ENCODE assay signal across 8 mouse cellular contexts in the genomic region with DNA sequence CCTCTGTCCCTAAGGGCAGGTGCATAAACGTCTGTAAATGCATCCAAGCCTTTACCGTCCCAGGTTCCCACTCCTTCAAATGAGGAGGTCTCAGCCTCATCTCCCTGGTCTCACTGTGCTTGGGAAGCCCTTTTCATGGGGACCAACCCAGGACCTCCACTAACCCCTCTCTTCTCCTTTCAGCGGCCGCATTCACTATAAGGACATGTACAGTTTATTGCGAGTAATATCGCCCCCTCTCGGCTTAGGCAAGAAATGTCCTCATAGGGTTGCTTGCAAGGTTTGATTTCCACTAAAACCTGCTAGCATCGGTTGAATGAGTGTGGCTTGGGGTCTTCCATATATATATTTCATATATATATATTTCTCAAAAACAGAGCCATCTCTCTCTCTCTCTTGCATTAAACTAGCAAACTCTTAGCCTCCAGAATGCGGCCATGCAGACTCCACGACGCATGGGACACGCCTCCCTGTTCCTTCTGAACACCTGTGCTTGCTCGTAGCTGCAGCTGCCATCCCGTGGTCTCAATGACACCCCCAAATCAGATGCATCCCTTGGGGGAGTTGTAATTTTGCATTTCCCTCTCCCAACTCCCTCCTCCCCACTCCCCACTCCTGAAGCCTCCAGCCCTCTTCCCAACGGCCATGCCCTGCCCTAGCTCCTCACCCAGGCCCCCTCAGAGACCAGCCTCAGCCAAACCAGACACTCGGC. TPM values are rescaled to one million over a fixed set of nuclear protein-coding genes. Genes with fewer than 3 reads are reported as not detected.
DNase-seq lines count a peak whose midpoint lies in the region; ATAC-seq and TF ChIP-seq lines count a peak whose summit lies in the region.

No protein-coding gene starts in this region.

- H3K9me3 ChIP-seq in hindbrain, embryonic 14.5 days (ENCODE audit: control insufficient read depth, low read length), result no peaks in the 10 kb centered on the region

- TF ChIP-seq POLR2A in small intestine, adult 2 months (IDR thresholded peaks at IDR 0.05; ENCODE audit: low read depth, low read length), result no peak

- peaks cover 25% of the 10 kb centered on the region for H3K36me3 ChIP-seq in hindbrain, embryonic 14.5 days (replicated peaks; ENCODE audit: control insufficient read depth, insufficient read depth)
- no peaks in the 10 kb centered on the region for H3K36me3 ChIP-seq in small intestine, adult 2 months (ENCODE audit: control insufficient read depth, insufficient read depth, low read length)

- 29% methylated on average over 16 of the region's 16 CpGs for WGBS in hindbrain, embryonic 14.5 days
- 38% methylated on average over 16 of the region's 16 CpGs for WGBS in small intestine, adult 2 months

- H3K4me1 ChIP-seq in hindbrain, embryonic 14.5 days (replicated peaks; ENCODE audit: control insufficient read depth, insufficient read depth, low read length), result 0 out of 2 replicates have a peak, but pooled peaks cover 5% of the 10 kb centered on the region
- no peaks in the 10 kb centered on the region for H3K4me1 ChIP-seq in small intestine, adult 2 months (ENCODE audit: control insufficient read depth, insufficient read depth, insufficient read length, low read length)

- no peak overlapping the region for H3K27ac ChIP-seq in hindbrain, embryonic 14.5 days
- H3K27ac ChIP-seq in small intestine, adult 2 months (ENCODE audit: insufficient read depth, low read depth, low read length), result no peak overlapping the region

- no peak for ATAC-seq in hindbrain, embryonic 14.5 days (ENCODE audit: low FRiP score)

- no peaks in the 10 kb centered on the region for H3K27me3 ChIP-seq in hindbrain, embryonic 14.5 days (ENCODE audit: control insufficient read depth, insufficient read depth, low read length)
- 0 out of 2 replicates have a peak, but pooled peaks cover 3% of the 10 kb centered on the region for H3K27me3 ChIP-seq in small intestine, adult 2 months (ENCODE audit: control insufficient read depth, insufficient read depth, low read length)

- no peak overlapping the region for H3K9ac ChIP-seq in hindbrain, embryonic 14.5 days

- peak; percentile 43 for DNase-seq in heart, postnatal 4 days
- no peak for DNase-seq in heart, adult 8-10 months (ENCODE audit: low spot score)
- peak; percentile 55 to 58 for DNase-seq in B cell, adult 2 months
- DNase-seq in ZHBTc4 (ENCODE audit: low read depth, low spot score), result peak; percentile 76
- peak; percentile 58 for DNase-seq in hindbrain, embryonic 14.5 days (ENCODE audit: low spot score)
- no peak for DNase-seq in layer of hippocampus, adult 18-20 months (ENCODE audit: low spot score in 2 of 2)
- DNase-seq in urinary bladder, postnatal 4 days (ENCODE audit: low spot score in 2 of 2), result no peak

- no peak overlapping the region for H3K4me3 ChIP-seq in hindbrain, embryonic 14.5 days (replicated peaks; ENCODE audit: low read length)
- no peak overlapping the region for H3K4me3 ChIP-seq in small intestine, adult 2 months (ENCODE audit: low read depth, low read length)

- no peak overlapping the region for H3K4me2 ChIP-seq in hindbrain, embryonic 14.5 days (replicated peaks)

- TF ChIP-seq CTCF in small intestine, adult 2 months (IDR thresholded peaks at IDR 0.05; ENCODE audit: extremely low read depth, insufficient read length, insufficient replicate concordance, low read depth, low read length), result peak; percentile 51; the same call in 1 of the 2 replicates

RNA-seq across cellular contexts. Expression of gene Ier2, which starts 48.0 kb away (rescaled TPM):
- 10 to 100 TPM; 33.3 to 35.5 TPM for total RNA-seq in heart, postnatal 4 days (2021)
- total RNA-seq in heart, adult 8-10 months (2022), result 10 to 100 TPM; 12.8 to 26.9 (median 17.4) TPM
- 17.4 and 20.1 TPM in 2 replicates for polyA plus RNA-seq in hindbrain, embryonic 14.5 days (2014; fragmentation: Nextera tagmentation; extraction: Ambion mirVana)
- 37.0 and 72.7 TPM in 2 replicates for polyA plus RNA-seq in small intestine, adult 2 months (2012; rRNA removed)
- total RNA-seq in layer of hippocampus, adult 18-20 months (2021), result 10 to 100 TPM in 1 of 2 experiments, 1 to 10 TPM in 1; 6.2 to 10.0 TPM

Comparison
In these comparisons a context has a peak if more than half of its experiments do, and no peak if none do; other contexts are left out.
1. DNase-seq: peak in heart, postnatal 4 days (single experiment), B cell, adult 2 months (2 of 2), ZHBTc4 (single experiment) and hindbrain, embryonic 14.5 days (single experiment); none in heart, adult 8-10 months (single experiment), layer of hippocampus, adult 18-20 months (0 of 2) and urinary bladder, postnatal 4 days (0 of 2).